Mouse (Mus musculus) right cerebral cortex, postnatal 25 days (tissue): ENCODE results near the gene Olfr582.

Experiments
- DNase-seq: peaks from one replicate; pipeline ENCODE4 v3.0.0; 2022

The Olfr582 gene

DNA sequence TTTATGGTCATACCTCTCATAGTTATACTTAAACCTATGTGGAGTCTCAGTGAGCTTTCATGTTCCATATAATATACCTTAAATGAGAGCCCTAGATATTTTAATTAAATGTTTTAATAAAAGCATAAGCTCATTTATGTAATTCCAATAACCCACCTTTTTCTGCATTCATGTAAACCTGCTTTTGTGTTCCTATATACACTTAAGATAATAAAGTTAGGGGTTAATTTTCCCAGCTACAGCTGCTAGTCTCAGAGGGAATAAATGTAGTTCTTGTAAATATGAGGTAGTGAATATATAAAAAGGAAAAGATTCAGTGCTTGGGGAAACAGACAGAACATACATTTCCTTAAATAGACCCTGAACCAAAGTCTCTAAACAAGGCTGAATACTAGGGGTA is at the start of gene Olfr582:
Olfr582 (plus strand) TSS at position 301 of the 400 bp plus-strand sequence.
- DNase-seq = no peak

GRCm38 (mm10) chr7:102989224-102989623 is 48.6 kb upstream of the Olfr582 start, which contains the start of gene Olfr578:
Olfr578 (minus strand) TSS chr7:102989324.
- DNase-seq = no peak

GRCm38 (mm10) chr7:103051000-103051399 is 13.2 kb downstream of the Olfr582 start, which contains the start of gene Olfr583:
Olfr583 (plus strand) TSS chr7:103051300.
- DNase-seq = no peak

DNA sequence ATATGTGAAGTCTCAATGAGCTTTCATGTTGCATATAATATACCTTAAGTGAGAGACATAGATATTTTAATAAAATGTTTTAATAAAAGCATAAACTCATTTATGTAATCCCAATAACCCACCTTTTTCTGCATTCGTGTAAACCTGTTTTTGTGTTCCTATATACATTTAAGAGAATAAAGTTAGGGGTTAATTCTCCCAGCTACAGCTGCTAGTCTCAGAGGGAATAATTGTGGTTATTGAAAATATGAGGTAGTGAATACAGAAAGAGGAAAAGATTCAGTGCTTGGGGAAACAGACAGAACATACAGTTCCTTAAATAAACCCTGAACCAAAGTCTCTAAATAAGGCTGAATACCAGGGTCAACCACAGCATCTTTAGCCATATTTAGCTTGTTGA is 43.8 kb downstream of the Olfr582 start, which contains the start of gene Olfr584:
Olfr584 (plus strand) TSS at position 301 of the 400 bp plus-strand sequence.
- DNase-seq = no peak
